Comparison of ENCODE assay signal across 15 mouse cellular contexts in the genomic region with DNA sequence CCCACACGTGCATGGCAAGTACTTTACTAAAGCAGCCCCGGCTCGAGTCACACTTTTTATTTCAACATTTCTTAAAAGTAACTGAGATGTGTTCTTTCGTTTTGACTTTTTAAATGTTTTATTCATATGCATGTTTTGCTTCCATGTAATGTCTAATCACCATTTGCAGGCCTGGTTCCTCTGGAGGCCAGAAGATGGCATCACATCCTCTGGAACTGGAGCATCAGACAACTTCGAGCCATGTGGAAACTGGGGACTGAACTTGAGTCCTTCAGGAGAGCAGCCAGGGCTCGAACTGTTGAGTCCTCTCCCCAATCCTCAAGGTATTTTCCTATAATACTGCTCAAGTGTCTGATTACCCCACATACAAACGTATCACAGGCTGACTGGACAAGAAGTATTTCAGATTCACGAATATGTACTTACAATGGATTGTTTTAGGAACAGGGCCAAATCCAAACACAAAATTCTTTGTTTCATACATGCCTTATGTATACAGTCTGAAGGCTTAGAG. TPM values are rescaled to one million over a fixed set of nuclear protein-coding genes. Genes with fewer than 3 reads are reported as not detected.
DNase-seq lines count a peak whose midpoint lies in the region; ATAC-seq and TF ChIP-seq lines count a peak whose summit lies in the region.
"Had no signal": no experiment of that assay in that cellular context is flagged by ENCODE, and none has a peak within 500 bp of the region (broad histone marks: within the 10 kb centered on the region; RNA-seq: fewer than 3 reads in every experiment).

No protein-coding gene starts in this region.

- ATAC-seq in frontal cortex, adult (ENCODE audit: low TSS enrichment): peak; percentile 75
- ATAC-seq in cerebellum, adult (ENCODE audit: insufficient number of reproducible peaks, low FRiP score, low TSS enrichment): no peak
- ATAC-seq: CD4-positive, CD25-positive, alpha-beta regulatory T cell, adult 4 months; inflammation-experienced regulatory T-cells, adult 6 months had no signal

- peak; percentile 48 for TF ChIP-seq CTCF in left cerebral cortex, adult 2 months (IDR thresholded peaks at IDR 0.05)

- H3K27ac ChIP-seq in left cerebral cortex, adult 2 months: no peak overlapping the region
- H3K27ac ChIP-seq: embryonic facial prominence, embryonic 13.5 days; liver, embryonic 15.5 days had no signal

- H3K4me3 ChIP-seq in left cerebral cortex, adult 2 months: no peak overlapping the region
- H3K4me3 ChIP-seq: embryonic facial prominence, embryonic 13.5 days; liver, embryonic 15.5 days had no signal

- intact Hi-C loops in left cerebral cortex, adult 2 months (cut with DNase I): no loop called here
- intact Hi-C loops in left cerebral cortex, postnatal 36 days (cut with DNase I): no loop called here

- DNase-seq in frontal cortex, postnatal 25 days (ENCODE audit: low spot score in 2 of 2): no peak
- no peak for DNase-seq in left cerebral cortex, adult 2 months (ENCODE audit: extremely low spot score in 1 of 2, low spot score in 2 of 2)
- no peak for DNase-seq in left cerebral cortex, postnatal 36 days (ENCODE audit: low spot score in 2 of 2)
- DNase-seq in ES-CJ7 (ENCODE audit: low read depth, low spot score): peak; percentile 30
- peak; percentile 14 for DNase-seq in lung, postnatal 10 days
- DNase-seq in gastrocnemius, adult 18-20 months (ENCODE audit: low spot score): no peak
- DNase-seq: adrenal gland, adult 2 months; cerebellum, adult 11-12 months; spleen, adult 18-20 months had no signal

RNA-seq across cellular contexts. Expression of a gene that starts 10.1 kb away (rescaled TPM):
- 10 to 100 TPM; 53.6 to 56.9 TPM for total RNA-seq in left cerebral cortex, adult 2 months (2021)
- total RNA-seq in left cerebral cortex, postnatal 36 days (2021): 10 to 100 TPM; 48.5 to 53.8 TPM
- 10 to 100 TPM; 44.4 to 45.1 TPM for total RNA-seq in gastrocnemius, adult 18-20 months (2021)

RNA-seq across cellular contexts. Expression of a gene that starts 56.3 kb away (rescaled TPM):
- total RNA-seq in left cerebral cortex, adult 2 months (2021): under 1 TPM; 0.72 to 0.79 TPM
- under 1 TPM; 0.54 to 0.84 TPM for total RNA-seq in left cerebral cortex, postnatal 36 days (2021)
- total RNA-seq in gastrocnemius, adult 18-20 months (2021): under 1 TPM in 1 of 2 experiments, not detected in 1; 0.17 TPM
- total RNA-seq: adrenal gland, adult 2 months had no signal

Comparison
In these comparisons a context has a peak if more than half of its experiments do, and no peak if none do; other contexts are left out.
1. DNase-seq: peak in ES-CJ7 (single experiment) and lung, postnatal 10 days (single experiment); none in frontal cortex, postnatal 25 days (0 of 2), left cerebral cortex, adult 2 months (0 of 2), left cerebral cortex, postnatal 36 days (0 of 2) and gastrocnemius, adult 18-20 months (single experiment).